Mouse (Mus musculus) forebrain, postnatal 0 days (tissue): ENCODE data around the gene 2810006K23Rik. TPM values are rescaled to one million over a fixed set of nuclear protein-coding genes. Genes with fewer than 3 reads are reported as not detected.
"Not testable (repeated sequence)": the region's sequence is repeated elsewhere in the genome, so short reads cannot be mapped to it uniquely, and the experiment has no call there.

ENCODE experiments used
- ATAC-seq: fragments of 200-750 bp; cut with Nextera tagmentation; 2 replicates; pipeline ENCODE4 v1.8.0; 2017; ENCODE audit warnings: mild to moderate bottlenecking, moderate library complexity
- DNase-seq: peaks from one replicate; pipeline ENCODE4 v3.0.0-alpha.2; 2015
- H3K27ac ChIP-seq: fragments of 300-500 bp; sonication (generic); 2 replicates; pipeline ENCODE4 v1.5.1; 2014; ENCODE audit warnings: low read depth, mild to moderate bottlenecking, antibody characterized with exemption, low read length, moderate library complexity, mixed read lengths
- H3K27me3 ChIP-seq: fragments of 300-500 bp; sonication (generic); 2 replicates; pipeline ENCODE4 v1.6.1; 2014; ENCODE audit warnings: mild to moderate bottlenecking, low read length, mixed read lengths; ENCODE audit not compliant: insufficient read depth
- H3K36me3 ChIP-seq: fragments of 300-500 bp; sonication (generic); 2 replicates; pipeline ENCODE4 v1.6.1; 2014; ENCODE audit warnings: mild to moderate bottlenecking, moderate library complexity; ENCODE audit not compliant: insufficient read depth
- H3K4me1 ChIP-seq: fragments of 300-500 bp; sonication (generic); 2 replicates; pipeline ENCODE4 v1.6.1; 2014; ENCODE audit warnings: antibody characterized with exemption; ENCODE audit not compliant: insufficient read depth
- H3K4me2 ChIP-seq: fragments of 300-500 bp; sonication (generic); 2 replicates; pipeline ENCODE4 v1.6.1; 2014; ENCODE audit warnings: low read depth, mild to moderate bottlenecking, moderate library complexity
- H3K4me3 ChIP-seq: fragments of 300-500 bp; sonication (generic); 2 replicates; pipeline ENCODE4 v1.5.1; 2014; ENCODE audit warnings: low read depth, low read length, mixed read lengths
- H3K9ac ChIP-seq: fragments of 300-500 bp; sonication (generic); 2 replicates; pipeline ENCODE4 v1.6.1; 2014; ENCODE audit warnings: mild to moderate bottlenecking
- H3K9me3 ChIP-seq: fragments of 300-500 bp; sonication (generic); 2 replicates; pipeline ENCODE4 v1.6.1; 2016; ENCODE audit warnings: low read length
- CTCF ChIP-seq: sonication (generic); IDR thresholded peaks from 2 replicates; pipeline ENCODE4 v1.5.1; 2016; ENCODE audit warnings: antibody characterized with exemption, control low read depth, low read depth
- WGBS: fragments of 180-500 bp; shearing (Covaris S2); extraction: QIAGEN DNeasy Blood & Tissue Kit; methylation state at CpG from one replicate; pipeline ENCODE4 v1.1.7; 2014; 5-methylcytosine and 5-hydroxymethylcytosine counted together
- polyA plus RNA-seq: library from polyadenylated mRNA; unstranded; fragments of >200 nt; fragmentation: Nextera tagmentation; extraction: Ambion mirVana; gene quantifications from 2 replicates; pipeline ENCODE4 v1.2.1, GENCODE M21; 2015
- total RNA-seq: library from RNA; depleted of rRNA; stranded (reverse); fragments of >200 nt; gene quantifications from 2 replicates; pipeline ENCODE4 v1.2.3, GENCODE M21; 2014

Gene 2810006K23Rik
- total and polyA plus RNA-seq, 2 experiments from 2014 or later: 9.1 to 14.1 TPM

DNA sequence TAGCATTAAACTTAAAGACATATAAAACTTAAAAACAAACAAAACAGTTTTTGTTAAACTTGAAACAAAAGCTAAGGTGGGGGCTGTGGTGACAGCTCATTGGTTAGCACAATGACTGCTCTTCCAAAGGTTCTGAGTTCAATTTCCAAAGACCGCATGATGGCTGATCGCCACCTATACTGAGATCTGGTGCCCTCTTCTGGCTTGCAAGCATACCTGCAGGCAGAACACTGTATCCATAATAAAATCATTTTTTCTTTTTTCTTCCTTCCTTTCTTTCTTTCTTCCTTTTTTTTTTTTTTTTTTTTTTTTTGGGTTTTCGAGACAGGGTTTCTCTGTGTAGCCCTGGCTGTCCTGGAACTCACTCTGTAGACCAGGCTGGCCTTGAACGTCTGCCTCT, 28.6 kb upstream of the 2810006K23Rik start:
- peak; percentile 69 for TF ChIP-seq CTCF
- peak; percentile 40 for DNase-seq
- H3K4me2 ChIP-seq, H3K4me3 ChIP-seq, H3K9ac ChIP-seq, H3K27ac ChIP-seq, ATAC-seq, H3K9me3 ChIP-seq, H3K4me1 ChIP-seq, H3K27me3 ChIP-seq: not testable (repeated sequence)
- WGBS: 61% methylated on average over 3 of the region's 4 CpGs
- peaks cover 55% of the 10 kb centered on the region for H3K36me3 ChIP-seq

DNA sequence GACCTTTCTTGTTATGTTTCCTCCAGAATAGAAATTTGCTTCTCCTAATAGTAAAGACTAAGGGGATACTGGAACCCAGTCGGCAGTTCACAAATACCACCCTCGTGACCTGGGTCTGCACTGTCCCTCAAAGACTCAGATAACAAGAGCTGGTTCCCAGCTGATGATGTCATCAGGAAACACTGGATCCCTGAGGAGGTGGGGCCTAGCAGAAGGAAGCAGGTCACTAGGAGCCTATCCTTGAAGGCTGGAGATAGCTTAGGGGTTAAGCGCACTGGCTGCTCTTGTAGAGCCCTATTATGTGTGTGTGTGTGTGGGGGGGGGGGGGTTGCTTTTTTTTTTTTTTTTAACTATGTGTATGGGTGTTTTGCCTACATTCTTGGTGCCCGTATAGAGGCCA, 27.8 kb upstream of the 2810006K23Rik start:
- TF ChIP-seq CTCF: no peak
- DNase-seq (no peak), ATAC-seq (no peak)
- Histone ChIP-seq H3K9ac (no peak overlapping the region), H3K4me2 (no peak overlapping the region), H3K36me3 (peaks cover 53% of the 10 kb centered on the region), H3K4me3 (no peak overlapping the region), H3K27ac (no peak overlapping the region), H3K27me3 (no peaks in the 10 kb centered on the region), H3K4me1 (no peaks in the 10 kb centered on the region), H3K9me3 (no peaks in the 10 kb centered on the region)
- 81% methylated on average over 4 of the region's 4 CpGs for WGBS

- H3K4me3 ChIP-seq, H3K27me3 ChIP-seq, DNase-seq, H3K4me1 ChIP-seq, H3K27ac ChIP-seq, H3K9ac ChIP-seq, ATAC-seq, H3K4me2 ChIP-seq, H3K9me3 ChIP-seq: not testable (repeated sequence)
- peaks cover 61% of the 10 kb centered on the region for H3K36me3 ChIP-seq
- 93% methylated on average over 6 of the region's 6 CpGs for WGBS
Observed at GRCm38 (mm10) chr5:124302853-124303252, 25.0 kb upstream of the 2810006K23Rik start.

GRCm38 (mm10) chr5:124309155-124309554, 18.7 kb upstream of the 2810006K23Rik start:
- Histone ChIP-seq H3K27me3 (no peaks in the 10 kb centered on the region), H3K4me3 (no peak overlapping the region), H3K36me3 (peaks cover 50% of the 10 kb centered on the region), H3K4me2 (no peak overlapping the region), H3K9me3 (no peaks in the 10 kb centered on the region), H3K27ac (no peak overlapping the region), H3K4me1 (no peaks in the 10 kb centered on the region), H3K9ac (no peak overlapping the region)
- no peak for ATAC-seq
- no peak for DNase-seq
- 55% methylated on average over 10 of the region's 10 CpGs for WGBS
- no peak for TF ChIP-seq CTCF

GRCm38 (mm10) chr5:124310091-124310490, 17.8 kb upstream of the 2810006K23Rik start:
- Histone ChIP-seq H3K9ac (no peak overlapping the region), H3K4me3 (no peak overlapping the region), H3K27ac (no peak overlapping the region), H3K4me2 (no peak overlapping the region), H3K27me3 (no peaks in the 10 kb centered on the region), H3K4me1 (no peaks in the 10 kb centered on the region), H3K9me3 (no peaks in the 10 kb centered on the region), H3K36me3 (peaks cover 55% of the 10 kb centered on the region)
- TF ChIP-seq CTCF: no peak
- no peak for ATAC-seq
- no peak for DNase-seq
- WGBS: 94% methylated on average over 11 of the region's 11 CpGs

- H3K4me1 ChIP-seq: no peaks in the 10 kb centered on the region
- H3K9ac ChIP-seq: no peak overlapping the region
- H3K9me3 ChIP-seq: no peaks in the 10 kb centered on the region
- no peak overlapping the region for H3K4me2 ChIP-seq
- no peak for TF ChIP-seq CTCF
- DNase-seq (no peak), ATAC-seq (no peak)
- H3K4me3 ChIP-seq: no peak overlapping the region
- H3K27ac ChIP-seq: no peak overlapping the region
- peaks cover 52% of the 10 kb centered on the region for H3K36me3 ChIP-seq
- no peaks in the 10 kb centered on the region for H3K27me3 ChIP-seq
- WGBS: 93% methylated on average over 9 of the region's 9 CpGs
Observed at GRCm38 (mm10) chr5:124315498-124315897, 12.4 kb upstream of the 2810006K23Rik start.

GRCm38 (mm10) chr5:124315941-124316340, 11.9 kb upstream of the 2810006K23Rik start:
- H3K4me3 ChIP-seq: no peak overlapping the region
- H3K4me1 ChIP-seq: no peaks in the 10 kb centered on the region
- no peaks in the 10 kb centered on the region for H3K27me3 ChIP-seq
- no peak for TF ChIP-seq CTCF
- H3K9me3 ChIP-seq: no peaks in the 10 kb centered on the region
- ATAC-seq (no peak), DNase-seq (no peak)
- H3K27ac ChIP-seq: no peak overlapping the region
- H3K4me2 ChIP-seq: no peak overlapping the region
- peaks cover 49% of the 10 kb centered on the region for H3K36me3 ChIP-seq
- H3K9ac ChIP-seq: no peak overlapping the region
- WGBS: 85% methylated on average over 11 of the region's 11 CpGs

GRCm38 (mm10) chr5:124317648-124318047, 10.2 kb upstream of the 2810006K23Rik start:
- no peak overlapping the region for H3K27ac ChIP-seq
- WGBS: 88% methylated on average over 7 of the region's 7 CpGs
- peaks cover 43% of the 10 kb centered on the region for H3K36me3 ChIP-seq
- H3K4me3 ChIP-seq: no peak overlapping the region
- H3K27me3 ChIP-seq: no peaks in the 10 kb centered on the region
- DNase-seq: no peak
- H3K4me1 ChIP-seq: no peaks in the 10 kb centered on the region
- H3K4me2 ChIP-seq: no peak overlapping the region
- no peak for TF ChIP-seq CTCF
- no peak overlapping the region for H3K9ac ChIP-seq
- ATAC-seq: no peak
- H3K9me3 ChIP-seq: no peaks in the 10 kb centered on the region
